Mouse (Mus musculus): Measurements from ENCODE around the gene Nectin3. TPM values are rescaled to one million over a fixed set of nuclear protein-coding genes. Genes with fewer than 3 reads are reported as not detected.

Nectin3 gene
- 38.0 and 38.3 TPM in 2 replicates for total RNA-seq (2021)
- long read RNA-seq, full-length matches to known transcripts, result 92 of 101 reads
- long read RNA-seq, partial matches to known transcripts, result 0 of 101 reads
- long read RNA-seq, other reads (novel, unspliced or antisense), result 9 of 101 reads

- no peak for DNase-seq
Measured at GRCm38 (mm10) chr16:46498421-46498789, at the start of gene Nectin3. Gene Nectin3 (minus strand): TSS chr16:46498525.

- DNase-seq, result no peak
Measured at GRCm38 (mm10) chr16:46538092-46538491, 39.8 kb upstream of the Nectin3 start.

- no peak for DNase-seq
Measured at GRCm38 (mm10) chr16:46532465-46533254, 34.3 kb upstream of the Nectin3 start.

GRCm38 (mm10) chr16:46531023-46531422 lies 32.7 kb upstream of the Nectin3 start:
- no peak for DNase-seq

GRCm38 (mm10) chr16:46520885-46521417 lies 22.6 kb upstream of the Nectin3 start:
- no peak for DNase-seq

- no peak for DNase-seq
Measured at GRCm38 (mm10) chr16:46519606-46520005, 21.3 kb upstream of the Nectin3 start.

GRCm38 (mm10) chr16:46507944-46508333 lies 9.6 kb upstream of the Nectin3 start:
- DNase-seq, result no peak

GRCm38 (mm10) chr16:46507260-46507943 lies 9.1 kb upstream of the Nectin3 start:
- no peak for DNase-seq

GRCm38 (mm10) chr16:46504006-46504405 lies 5.7 kb upstream of the Nectin3 start:
- DNase-seq, result no peak

GRCm38 (mm10) chr16:46502311-46502710 lies 4.0 kb upstream of the Nectin3 start:
- DNase-seq, result no peak

GRCm38 (mm10) chr16:46500759-46501158 lies 2.4 kb upstream of the Nectin3 start:
- no peak for DNase-seq

GRCm38 (mm10) chr16:46497686-46498420 lies 472 bp downstream of the Nectin3 start:
- DNase-seq, result peak; percentile 48

- DNase-seq, result peak; percentile 97
Measured at GRCm38 (mm10) chr16:46496889-46497685, 1.2 kb downstream of the Nectin3 start.

GRCm38 (mm10) chr16:46496031-46496868 lies 2.1 kb downstream of the Nectin3 start:
- DNase-seq, result peak; percentile 52

GRCm38 (mm10) chr16:46495201-46495600 lies 3.1 kb downstream of the Nectin3 start:
- DNase-seq, result no peak

GRCm38 (mm10) chr16:46487436-46488097 lies 10.8 kb downstream of the Nectin3 start:
- no peak for DNase-seq

GRCm38 (mm10) chr16:46477336-46477735 lies 21.0 kb downstream of the Nectin3 start:
- DNase-seq, result no peak

- no peak for DNase-seq
Measured at GRCm38 (mm10) chr16:46451421-46451820, 46.9 kb downstream of the Nectin3 start.

GRCm38 (mm10) chr16:46449013-46449412 lies 49.3 kb downstream of the Nectin3 start:
- no peak for DNase-seq

GRCm38 (mm10) chr16:46431317-46431716 lies 67.0 kb downstream of the Nectin3 start:
- DNase-seq, result no peak

Data from adrenal gland, postnatal 25 days (tissue).